Mouse (Mus musculus) hindlimb bud, embryonic 11.5 days (tissue): Measurements from ENCODE around the gene Mars.
"Not testable (repeated sequence)": the region's sequence is repeated elsewhere in the genome, so short reads cannot be mapped to it uniquely, and the experiment has no call there.

ENCODE experiments used
- DNase-seq: peaks from one replicate; pipeline ENCODE4 v3.0.0-alpha.2; 2012; ENCODE audit warnings: low read depth, low spot score; ENCODE audit errors: extremely low spot score

The Mars gene

GRCm38 (mm10) chr10:127312858-127313257, 1.3 kb upstream of the Mars start:
- no peak for DNase-seq

- peak; percentile 98 for DNase-seq
Observed at GRCm38 (mm10) chr10:127312356-127312676, 730 bp upstream of the Mars start.

GRCm38 (mm10) chr10:127310523-127311475, 787 bp downstream of the Mars start:
- no peak for DNase-seq

GRCm38 (mm10) chr10:127309167-127309566, 2.4 kb downstream of the Mars start:
- not testable (repeated sequence) for DNase-seq

GRCm38 (mm10) chr10:127303136-127303535, 8.4 kb downstream of the Mars start:
- DNase-seq, result no peak

- no peak for DNase-seq
Observed at GRCm38 (mm10) chr10:127300361-127300760, 11.2 kb downstream of the Mars start.

- no peak for DNase-seq
Observed at GRCm38 (mm10) chr10:127297015-127297871, 14.3 kb downstream of the Mars start.

GRCm38 (mm10) chr10:127295986-127296794, 15.4 kb downstream of the Mars start:
- no peak for DNase-seq

GRCm38 (mm10) chr10:127294895-127295510, 16.6 kb downstream of the Mars start:
- no peak for DNase-seq

GRCm38 (mm10) chr10:127293590-127294113, 17.9 kb downstream of the Mars start:
- DNase-seq, result no peak

GRCm38 (mm10) chr10:127292987-127293538, 18.5 kb downstream of the Mars start:
- DNase-seq, result no peak

GRCm38 (mm10) chr10:127291881-127292638, 19.5 kb downstream of the Mars start:
- DNase-seq, result no peak

GRCm38 (mm10) chr10:127290930-127291880, 20.4 kb downstream of the Mars start:
- peak; percentile 63 for DNase-seq

- peak; percentile 95 for DNase-seq
Observed at GRCm38 (mm10) chr10:127290307-127290929, 21.2 kb downstream of the Mars start.

- DNase-seq, result peak; percentile 35
Observed at GRCm38 (mm10) chr10:127289573-127290191, 21.9 kb downstream of the Mars start.

GRCm38 (mm10) chr10:127288800-127289572, 22.6 kb downstream of the Mars start, which contains the start of gene Mbd6:
Gene Mbd6 (minus strand): TSS chr10:127289018.
- peak; percentile 46 for DNase-seq
